Mouse (Mus musculus) megakaryocyte, embryonic 14.5 days (primary cell): ENCODE results near the gene Rundc1.

Experiments
- FLI1 ChIP-seq: IDR thresholded peaks from 2 replicates; pipeline ENCODE4 v1.6.1; 2012; ENCODE audit warnings: low read length, inconsistent platforms, mixed read lengths
- GATA1 ChIP-seq: IDR thresholded peaks from 3 replicates; pipeline ENCODE4 v1.6.1; 2012; ENCODE audit warnings: mixed read lengths, low read length, inconsistent platforms, borderline replicate concordance

DNA sequence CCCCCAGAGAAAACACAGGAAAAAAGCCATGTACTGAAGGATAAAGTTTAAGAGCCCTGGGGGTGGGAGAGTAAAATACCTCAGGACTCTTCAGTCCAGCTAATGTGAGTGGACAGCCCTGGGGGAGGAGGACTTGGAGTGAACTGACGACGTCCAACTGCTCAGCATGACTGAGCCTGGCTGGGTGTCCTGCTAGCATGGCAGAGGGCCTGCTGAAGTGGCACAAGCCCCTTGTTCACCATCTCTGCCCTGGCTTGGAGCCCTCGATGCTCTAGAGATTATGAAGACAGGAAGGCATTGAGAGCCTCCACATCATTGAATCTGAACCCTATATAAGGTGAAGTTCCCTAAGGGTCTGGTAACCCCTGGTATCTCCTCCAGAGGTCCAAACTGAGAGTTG lies 47.0 kb downstream of the Rundc1 start:
- no peak for TF ChIP-seq GATA1
- TF ChIP-seq FLI1: no peak
